Mouse (Mus musculus) spleen, adult 12 weeks (tissue): ENCODE measurements around the gene Lyzl4.
"Not testable (repeated sequence)": the region's sequence is repeated elsewhere in the genome, so short reads cannot be mapped to it uniquely, and the experiment has no call there.

Experiments used
- DNase-seq: peaks from one replicate; pipeline ENCODE4 v3.0.0; 2022; ENCODE audit warnings: low spot score

Gene Lyzl4

DNA sequence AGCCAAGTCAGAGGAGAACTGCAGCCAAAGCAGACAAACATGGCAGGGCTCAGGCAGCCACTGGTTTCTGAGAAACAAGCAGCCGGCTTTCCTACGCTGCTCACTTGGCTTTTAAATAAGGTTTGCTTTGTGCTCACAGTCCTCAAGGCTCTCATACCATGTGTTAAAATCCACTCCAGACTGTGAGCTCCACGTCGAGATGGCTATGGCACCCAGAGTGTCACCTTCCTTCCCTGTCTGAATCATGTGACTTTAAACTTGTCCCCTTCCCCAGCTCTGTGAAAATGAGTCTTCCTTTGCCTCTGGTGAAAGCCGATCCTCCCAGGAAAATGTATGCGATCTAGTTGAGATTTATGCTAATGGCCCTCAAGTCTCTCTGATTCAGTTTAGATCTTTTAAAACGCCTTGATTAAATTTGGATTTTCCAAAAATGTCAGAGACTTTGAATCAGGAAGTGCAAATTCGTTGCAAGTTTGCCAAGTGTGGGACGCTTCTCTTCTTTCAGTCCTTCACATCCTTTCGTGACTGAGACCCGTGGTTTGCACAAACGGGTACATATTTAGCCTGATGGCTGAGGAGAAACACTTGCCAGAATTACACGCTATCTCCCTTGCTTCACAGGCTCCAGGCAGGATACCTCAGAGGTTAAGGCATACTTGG, 41.6 kb downstream of the Lyzl4 start:
- DNase-seq, result no peak

DNA sequence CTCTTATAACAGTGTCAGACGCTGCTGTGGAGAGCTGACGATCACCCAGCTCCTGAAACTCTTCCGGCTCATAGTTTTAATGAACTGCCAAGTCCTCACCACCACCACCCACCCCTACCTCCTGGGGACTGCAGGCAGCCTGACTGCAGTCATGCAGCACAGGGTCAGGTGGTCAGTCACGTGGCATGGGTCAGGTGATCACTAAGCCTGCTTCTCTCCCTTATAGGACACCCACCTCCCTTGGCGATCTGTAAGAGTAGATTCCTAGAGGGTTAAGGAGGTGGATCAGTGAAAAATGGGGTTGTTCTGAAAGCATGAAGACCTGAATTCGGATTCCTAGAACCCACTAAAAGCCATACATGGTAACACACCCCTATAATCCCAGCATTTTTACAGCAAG, 42.3 kb downstream of the Lyzl4 start:
- no peak for DNase-seq

DNA sequence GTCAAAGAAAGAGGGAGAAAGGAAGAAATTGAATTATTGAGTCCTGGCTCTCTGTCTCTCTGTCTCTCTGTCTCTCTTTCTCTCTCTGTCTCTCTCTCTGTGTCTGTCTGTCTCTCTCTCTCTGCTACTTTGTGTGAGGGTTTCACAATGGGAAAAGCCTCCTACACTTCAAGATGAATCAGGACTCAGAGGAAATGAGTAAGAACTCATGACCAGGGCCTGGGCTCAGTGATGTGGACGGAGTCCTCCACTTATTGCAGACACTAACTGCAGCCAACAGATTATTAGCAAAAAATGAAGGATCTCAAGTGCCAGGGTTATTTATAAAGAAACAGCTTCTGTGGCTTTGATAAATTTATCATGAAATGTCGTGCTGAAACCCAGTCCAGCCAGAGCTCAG, 43.8 kb downstream of the Lyzl4 start:
- DNase-seq, result no peak

DNA sequence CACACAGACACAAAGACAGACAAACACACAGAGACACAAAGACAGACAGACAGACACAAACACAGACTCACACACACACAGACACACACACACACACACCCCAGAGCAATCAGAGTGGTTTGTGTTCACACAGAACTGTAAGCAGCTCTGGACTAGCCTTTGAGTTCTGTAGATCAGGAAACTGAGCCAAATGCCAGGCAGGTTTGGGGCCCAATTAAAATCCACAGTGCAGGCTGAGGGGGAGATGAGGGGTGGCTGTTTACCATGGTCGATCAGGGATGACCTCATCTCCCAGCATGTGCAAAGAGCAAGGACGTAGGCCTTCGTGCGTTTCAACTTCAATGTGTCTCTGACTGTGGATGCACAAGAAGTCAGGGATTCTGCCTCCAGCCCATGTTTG, 47.1 kb downstream of the Lyzl4 start:
- no peak for DNase-seq

DNA sequence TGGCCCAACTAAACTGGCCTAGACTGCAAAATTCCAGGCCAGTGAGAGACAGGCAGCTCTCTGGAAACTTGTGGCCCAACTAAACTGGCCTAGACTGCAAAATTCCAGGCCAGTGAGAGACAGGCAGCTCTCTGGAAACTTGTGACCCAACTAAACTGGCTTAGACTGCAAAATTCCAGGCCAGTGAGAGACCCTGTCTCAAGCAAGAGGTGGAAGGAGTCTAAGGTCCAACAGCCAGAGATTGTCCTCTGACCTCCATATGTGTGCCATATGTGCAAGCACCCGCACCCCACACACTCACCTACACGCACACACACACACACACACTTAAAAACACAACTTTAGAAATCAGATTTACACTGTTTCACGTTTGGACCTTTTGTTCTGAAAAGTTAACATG, 48.1 kb downstream of the Lyzl4 start:
- DNase-seq, result not testable (repeated sequence)

DNA sequence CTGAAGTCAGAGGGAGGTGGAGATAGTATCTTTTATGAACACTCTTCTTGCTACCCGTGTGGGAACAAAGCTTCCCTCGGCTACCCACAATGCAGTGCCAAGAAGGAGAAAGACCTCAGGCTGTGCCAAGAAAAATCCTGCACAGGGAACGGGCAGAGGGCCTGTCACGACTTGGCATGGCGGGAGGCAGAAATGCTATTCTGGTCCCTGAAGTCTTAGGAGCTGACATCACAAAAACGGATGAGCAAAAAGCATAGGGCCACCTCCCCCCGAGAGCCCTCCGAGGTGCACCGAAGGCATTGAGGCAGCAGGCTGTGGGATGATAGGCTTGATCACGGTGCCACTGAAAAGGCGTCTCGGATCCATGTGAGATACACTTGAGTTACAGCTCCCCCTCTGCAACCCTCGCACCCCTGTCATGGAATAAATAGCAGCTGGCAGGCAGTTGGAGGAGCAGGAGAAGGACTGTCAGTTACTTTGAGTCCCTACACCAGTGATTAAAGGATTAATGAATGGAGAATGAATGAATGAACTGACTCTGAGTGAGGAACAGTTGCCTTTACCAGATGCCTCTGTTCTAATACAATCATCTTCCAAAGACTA, 48.8 kb downstream of the Lyzl4 start:
- no peak for DNase-seq

DNA sequence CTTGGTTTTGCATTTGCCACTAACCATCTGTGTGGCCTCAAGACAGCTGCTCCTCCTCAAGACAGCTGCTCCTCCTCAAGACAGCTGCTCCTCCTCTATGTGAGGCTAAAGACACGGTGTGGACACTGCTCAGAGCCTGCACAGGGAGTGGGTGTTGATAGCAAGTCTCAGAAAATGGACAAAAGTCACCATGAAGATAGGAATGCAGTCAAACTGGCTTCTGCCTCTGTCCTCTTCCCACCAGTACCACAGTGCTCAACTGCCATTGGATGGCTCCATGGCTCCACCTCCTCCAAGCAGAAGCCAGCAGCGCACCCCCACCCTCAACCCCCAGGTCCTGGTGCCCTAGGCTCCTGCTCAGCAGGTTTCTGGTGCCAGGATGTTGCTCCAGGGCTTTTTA, 52.4 kb downstream of the Lyzl4 start:
- no peak for DNase-seq

DNA sequence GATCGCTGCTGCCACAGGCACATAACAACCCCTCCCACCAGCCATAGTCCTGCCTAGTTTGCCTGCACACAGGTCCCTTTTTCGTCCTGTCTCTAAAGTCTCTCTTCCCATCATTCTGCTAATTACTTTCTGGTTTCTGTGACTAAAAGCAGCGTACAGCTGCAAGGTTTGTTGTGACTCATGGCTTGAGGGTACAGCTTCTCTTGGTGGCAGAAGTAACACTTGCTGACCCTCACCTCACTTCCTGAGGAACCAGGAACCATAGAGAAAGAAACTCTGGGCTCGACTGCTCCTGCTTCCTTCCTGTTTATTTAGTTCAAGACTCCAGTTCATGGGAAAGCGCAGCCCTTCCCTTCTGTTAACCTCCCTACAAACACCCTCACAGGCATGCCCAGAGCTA, 67.5 kb downstream of the Lyzl4 start:
- no peak for DNase-seq

DNA sequence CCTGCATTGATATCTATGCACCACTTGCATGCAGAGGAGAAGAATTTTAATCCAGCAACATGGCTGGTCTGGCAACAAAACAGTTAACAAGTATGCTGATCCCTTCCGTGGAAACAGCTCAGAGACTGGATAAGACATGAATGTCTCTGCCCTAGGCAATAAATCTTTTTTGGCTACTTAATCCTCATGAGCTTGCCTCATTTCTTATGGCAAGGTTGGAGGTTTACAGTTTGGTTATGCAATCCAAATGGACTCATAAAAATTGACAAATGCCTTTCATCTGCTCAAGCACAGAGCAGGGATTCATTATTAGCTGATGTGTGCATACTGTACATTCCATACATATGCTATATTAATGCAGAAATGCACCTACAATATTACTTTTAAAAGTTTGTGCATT, 73.4 kb downstream of the Lyzl4 start:
- no peak for DNase-seq

DNA sequence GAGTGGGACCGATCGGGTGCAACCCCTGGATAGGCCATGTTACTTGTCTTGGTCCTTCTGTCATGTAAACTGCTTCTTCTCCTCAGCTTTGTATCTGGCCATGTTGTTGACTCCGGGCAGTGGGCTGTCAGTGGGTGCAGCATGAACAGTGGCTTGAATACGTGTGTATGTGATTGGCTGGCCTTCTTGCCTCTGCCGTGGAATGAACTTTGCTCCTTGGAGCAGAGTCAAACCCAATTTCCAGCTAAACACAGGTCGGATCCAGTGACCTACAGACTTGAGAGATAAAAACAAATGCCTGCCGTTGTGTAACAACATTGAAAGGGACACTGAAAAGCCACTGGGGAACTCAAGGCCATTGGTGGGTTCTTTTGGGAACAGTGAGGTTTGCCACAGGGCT, 75.5 kb downstream of the Lyzl4 start:
- DNase-seq, result no peak

DNA sequence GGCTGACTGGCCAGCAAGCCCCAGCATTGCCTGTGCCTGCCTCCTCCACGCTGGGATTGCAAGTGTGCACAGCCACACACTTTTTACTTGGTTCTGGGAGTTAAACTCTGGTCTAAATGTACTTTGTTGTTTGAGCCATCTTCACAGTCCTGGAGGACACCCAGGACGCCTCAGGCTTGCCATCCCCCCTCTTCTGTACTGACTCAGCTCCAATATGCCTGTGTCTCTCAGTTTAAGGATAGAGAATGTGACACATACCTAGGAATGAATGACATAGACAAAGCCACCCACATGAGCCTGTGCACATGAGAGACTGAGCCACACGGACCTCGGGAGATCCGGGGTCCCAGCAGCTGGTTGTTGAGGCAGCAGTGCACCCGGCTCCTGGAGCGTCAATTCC, 78.6 kb downstream of the Lyzl4 start:
- no peak for DNase-seq

DNA sequence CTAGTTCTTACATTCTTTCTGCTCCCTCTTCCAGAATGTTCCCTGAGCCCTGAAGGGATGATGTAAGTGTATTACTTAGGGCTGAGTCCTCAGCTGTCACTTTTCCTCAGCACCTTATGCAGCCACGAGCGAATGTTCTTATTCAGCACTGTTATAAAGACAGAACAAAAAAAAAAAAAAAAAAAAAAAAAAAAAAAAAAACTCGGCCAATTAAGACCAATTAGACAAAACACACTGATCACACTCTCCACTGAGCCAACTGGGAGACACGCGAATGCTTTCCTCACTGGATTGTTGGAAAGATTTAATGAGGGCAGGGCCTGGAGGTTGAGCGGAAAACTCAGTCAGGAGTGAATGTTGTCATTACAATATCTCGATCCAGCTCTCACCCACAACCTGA, 81.4 kb downstream of the Lyzl4 start:
- no peak for DNase-seq

DNA sequence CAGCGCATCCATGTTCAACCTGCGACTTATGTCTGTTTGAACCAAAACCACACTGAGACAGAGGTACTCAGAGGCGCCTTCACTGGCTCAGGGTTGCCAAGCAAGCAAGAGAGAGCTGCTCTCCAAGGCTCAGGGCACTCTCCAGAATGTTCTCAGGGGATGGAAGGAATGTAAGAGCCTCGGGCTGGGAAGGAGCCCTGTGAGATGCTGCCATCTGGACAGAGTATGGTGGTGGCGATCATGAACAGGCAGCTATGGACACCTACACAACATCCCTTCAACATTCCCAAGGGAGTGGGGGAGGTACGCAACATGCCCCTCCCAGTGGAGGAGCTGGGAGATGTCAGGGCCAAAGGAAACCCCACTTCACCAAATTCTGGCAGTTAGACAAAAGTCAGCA, 83.7 kb downstream of the Lyzl4 start:
- no peak for DNase-seq

DNA sequence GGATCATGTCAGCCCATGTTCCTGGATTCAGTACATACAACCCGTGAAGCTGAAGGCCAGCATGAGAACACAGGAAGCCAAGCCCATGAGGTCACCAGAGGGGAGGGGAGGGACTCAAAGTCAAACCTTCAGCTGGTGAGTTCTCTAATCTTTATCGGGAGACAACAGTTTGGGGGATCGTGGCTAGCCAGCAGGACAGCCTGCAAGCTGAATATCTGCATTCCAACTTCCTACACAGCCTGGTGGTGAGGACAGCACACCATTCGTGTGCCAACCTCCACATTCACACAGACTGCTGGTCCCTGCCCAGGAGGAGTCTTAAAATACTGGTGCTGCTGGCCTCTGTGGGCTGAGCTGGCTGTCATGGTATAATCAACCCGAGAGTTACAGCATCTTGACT, 85.0 kb downstream of the Lyzl4 start:
- no peak for DNase-seq

DNA sequence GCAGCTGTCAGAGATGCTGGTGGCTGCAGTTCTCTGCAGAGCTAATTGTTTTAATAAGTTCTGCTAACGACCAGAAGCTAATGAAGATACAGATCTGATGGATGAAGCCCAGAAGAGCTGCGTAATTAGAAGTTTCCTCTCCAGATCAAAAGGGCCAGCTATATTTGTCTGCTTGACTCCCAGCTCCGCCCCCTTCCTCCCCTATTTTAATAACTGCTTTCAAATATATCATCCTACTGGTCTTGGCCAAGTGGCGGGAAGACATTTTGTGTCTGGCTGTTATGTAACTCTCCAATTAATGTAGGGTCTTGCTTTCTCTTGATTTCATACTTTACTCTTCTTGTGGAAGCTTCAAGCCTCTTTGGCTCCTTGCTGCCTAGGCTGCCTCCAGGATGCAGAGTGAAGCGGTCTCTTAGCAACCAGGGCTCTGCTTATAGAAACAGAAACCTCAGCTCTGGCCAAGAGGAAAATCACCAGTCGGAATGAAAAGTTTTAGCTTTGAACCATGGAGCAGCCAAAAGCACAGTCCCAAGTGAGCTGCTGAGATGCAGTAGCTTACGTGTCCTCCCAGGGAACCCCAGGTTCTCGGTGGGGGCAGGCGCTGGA, 86.4 kb downstream of the Lyzl4 start:
- DNase-seq, result no peak

DNA sequence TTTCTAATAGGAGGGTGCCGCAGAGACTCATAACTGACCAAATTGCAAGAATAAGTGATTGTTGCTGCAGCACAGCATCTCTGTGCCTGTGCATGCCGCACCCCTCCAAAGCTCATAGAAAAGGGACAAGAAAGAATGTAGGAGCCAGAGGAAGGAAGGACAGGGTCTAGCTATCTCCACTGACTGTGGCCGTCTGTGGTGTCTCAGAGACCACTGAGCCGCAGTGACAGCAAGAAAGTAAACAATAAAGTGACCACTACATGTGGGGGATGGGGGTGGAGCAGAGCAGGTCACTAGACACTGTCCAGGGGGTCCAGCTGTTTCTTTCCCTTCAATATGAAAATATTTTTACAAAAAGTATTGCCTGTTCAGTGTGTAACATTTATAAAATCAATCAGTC, 88.3 kb downstream of the Lyzl4 start:
- no peak for DNase-seq

DNA sequence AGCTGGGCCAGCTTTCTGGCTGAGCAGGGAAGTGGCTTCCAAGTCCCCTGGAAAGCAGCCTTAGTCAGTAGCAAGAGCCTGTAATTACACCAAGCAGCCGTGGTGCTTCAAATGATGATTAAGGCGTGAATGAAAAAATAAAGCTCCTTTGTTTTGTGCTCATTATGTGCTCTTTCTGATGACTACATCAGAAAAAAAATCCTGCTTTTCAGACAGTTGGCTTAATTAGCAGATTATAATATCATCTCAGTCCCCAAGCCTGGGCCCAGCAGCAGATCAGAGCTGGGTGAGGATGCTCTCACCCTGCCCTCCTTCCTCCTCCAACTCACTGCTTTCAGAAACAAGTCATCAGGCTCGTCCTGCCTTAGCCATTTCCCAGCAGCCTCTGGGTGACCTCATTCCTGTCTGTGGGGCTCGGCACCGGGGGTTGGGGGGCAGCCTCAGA, 91.5 kb downstream of the Lyzl4 start:
- DNase-seq, result no peak

DNA sequence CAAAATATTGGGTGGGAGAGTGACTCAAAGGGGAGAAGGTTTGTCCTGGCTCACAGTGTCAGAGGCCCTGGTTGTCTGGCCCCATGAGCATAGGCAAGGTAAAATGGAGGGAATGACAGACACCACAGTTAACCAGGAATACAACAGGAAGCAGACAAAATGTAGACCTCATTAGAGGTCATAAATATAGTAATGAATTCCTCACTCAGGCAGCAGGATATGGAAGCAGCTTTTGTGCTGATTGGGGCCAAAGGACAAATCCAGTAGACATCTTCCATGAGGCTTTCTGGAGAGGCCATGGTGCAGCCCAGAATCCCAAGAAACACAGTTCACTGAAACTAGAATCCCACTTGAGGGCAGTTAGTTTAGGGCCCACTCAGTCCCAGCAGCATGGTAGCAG, 92.5 kb downstream of the Lyzl4 start:
- DNase-seq, result no peak

DNA sequence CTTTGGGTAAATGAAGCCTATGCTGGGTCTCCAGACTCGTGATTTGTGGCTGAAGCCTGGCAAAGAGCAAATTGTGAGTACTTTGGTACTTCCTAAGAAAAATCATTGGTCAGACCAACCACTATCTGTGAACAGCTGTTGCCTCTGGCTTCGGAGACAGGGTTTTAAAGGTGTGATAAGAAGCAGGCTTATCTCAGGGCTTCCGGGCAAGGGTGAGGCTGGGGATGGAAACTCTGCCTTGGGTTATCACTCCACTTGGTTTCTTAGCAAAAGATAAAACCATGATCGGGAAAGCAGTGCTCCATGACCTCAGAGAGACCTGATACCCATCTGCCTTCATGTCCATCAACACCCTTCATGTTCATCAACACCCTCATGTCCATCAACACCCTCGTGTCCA, 92.9 kb downstream of the Lyzl4 start:
- DNase-seq, result no peak

DNA sequence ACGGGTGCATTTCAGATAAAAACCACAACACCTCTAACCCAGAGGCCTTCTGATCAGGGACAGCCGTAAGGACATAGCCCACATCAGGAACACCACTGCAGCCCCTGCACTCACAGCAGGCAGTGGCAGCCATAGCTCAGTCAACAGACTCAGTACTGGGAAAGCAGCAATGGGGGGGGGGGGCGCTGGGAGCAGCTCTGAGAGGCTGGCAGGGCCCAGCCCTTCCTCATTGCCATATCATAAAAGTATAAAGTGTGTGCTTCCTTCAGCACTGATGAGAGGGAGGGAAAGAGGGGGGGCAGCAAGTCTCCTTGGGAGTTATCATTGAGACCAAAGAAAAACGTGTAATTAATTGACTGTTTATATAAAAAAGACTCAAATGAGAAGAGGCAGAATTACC, 94.5 kb downstream of the Lyzl4 start:
- no peak for DNase-seq

DNA sequence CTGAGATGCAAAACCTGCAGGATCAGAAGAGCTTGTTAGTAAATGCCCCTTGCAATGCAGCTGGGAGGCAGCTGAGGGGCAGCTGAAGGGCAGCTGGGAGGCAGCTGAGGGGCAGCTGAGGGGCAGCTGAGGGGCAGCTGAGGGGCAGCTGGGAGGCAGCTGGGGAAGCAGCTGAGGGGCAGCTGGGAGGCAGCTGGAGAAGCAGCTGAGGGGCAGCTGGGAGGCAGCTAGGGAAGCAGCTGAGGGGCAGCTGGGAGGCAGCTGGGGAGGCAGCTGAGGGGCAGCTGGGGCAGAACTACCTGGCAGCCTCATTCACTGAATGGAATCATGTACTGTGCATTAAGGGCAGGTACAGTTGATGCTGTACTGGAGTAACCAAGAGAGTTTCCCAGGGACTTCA, 100.4 kb downstream of the Lyzl4 start:
- no peak for DNase-seq

DNA sequence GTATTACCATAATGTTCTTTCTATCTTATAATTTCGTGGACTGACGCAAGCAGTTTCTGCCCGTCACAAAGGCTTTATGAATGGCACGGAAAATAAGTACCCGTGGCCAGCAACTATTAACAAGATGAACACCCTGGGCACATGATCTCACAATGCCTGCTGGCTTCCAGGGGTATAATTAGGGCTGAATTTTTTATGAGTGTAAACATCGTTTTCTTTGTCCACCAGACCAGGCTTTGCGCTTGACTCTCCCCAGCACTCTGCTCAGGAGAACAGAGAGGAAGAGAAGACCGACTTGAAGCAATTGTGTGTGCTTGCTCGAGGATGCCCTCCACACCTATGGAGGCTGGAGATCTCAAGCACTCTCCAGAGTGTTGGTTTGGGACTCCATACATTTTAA, 109.3 kb downstream of the Lyzl4 start:
- no peak for DNase-seq

DNA sequence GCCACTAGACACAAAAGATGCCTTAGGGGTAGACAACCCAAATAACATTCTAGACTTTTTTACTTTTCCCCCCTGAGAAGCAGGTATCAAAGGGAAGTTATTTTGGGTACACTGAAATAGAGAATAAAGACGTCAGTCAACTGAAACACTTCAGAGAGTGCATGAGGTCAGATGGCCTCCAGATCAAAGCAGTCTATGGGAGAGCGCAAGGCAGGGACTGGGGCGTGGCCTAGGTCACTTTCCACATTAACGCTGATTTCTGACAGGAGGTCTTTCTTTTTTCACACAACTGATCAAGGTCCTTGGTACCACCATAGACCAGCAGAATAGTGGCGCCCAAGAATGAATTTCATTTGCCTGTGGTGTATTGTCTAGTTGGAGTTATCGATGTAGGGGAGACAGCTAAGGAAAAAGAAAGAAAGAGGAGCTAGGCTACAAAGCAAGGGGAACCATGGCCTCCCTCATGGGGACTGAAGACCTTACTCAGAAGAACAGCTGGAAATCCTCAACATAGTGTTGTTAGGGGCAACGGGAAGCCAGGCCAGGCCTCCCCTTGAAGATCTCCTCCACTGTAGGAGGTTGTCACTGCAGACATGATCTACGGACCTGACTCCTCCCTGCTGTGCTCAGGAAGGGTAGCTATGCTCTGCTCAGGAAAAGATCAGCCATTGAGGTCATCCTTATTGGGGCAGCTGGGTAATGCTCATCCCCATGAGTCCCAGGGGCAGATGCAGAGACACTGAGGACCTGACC, 113.1 kb downstream of the Lyzl4 start:
- no peak for DNase-seq
